Mouse (Mus musculus) cortical plate, adult 2 months (tissue): ENCODE measurements around the gene Smarce1.

ENCODE experiments used
- CTCF ChIP-seq: fragments of 200-500 bp; IDR thresholded peaks from 2 replicates; pipeline ENCODE4 v1.5.1; 2011; ENCODE audit warnings: mild to moderate bottlenecking, control low read depth, low read length; ENCODE audit not compliant: insufficient read depth; ENCODE audit errors: extremely low read depth
- POLR2A ChIP-seq: fragments of 200-500 bp; IDR thresholded peaks from 2 replicates; pipeline ENCODE4 v1.6.1; 2011; ENCODE audit warnings: mild to moderate bottlenecking, low read length, control low read depth; ENCODE audit not compliant: insufficient read depth; ENCODE audit errors: extremely low read depth

DNA sequence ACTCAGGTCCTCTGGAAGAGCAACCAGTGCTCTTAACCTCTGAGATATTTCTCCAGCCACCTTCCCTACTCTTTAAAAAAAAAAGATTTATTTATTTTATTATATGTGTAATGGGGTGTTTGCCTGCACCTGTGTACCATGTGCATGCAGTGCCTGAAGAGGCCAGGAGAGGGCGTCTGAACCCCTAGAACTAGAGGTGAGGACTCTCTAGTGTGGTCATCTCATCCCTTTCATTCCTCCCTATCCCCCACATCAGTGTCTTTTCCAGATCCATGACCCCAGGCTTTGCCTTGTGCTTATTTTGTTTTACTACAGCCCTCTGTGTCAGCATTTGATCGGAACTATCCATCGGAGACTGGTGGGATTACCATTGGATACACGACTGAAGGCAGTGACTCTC is 18.3 kb upstream of the Smarce1 start:
- TF ChIP-seq POLR2A: no peak
- TF ChIP-seq CTCF: peak; percentile 51
